Mouse (Mus musculus): ENCODE results near the gene B4galt3.

- no peak for TF ChIP-seq CTCF (IDR thresholded peaks at IDR 0.05; ENCODE audit: control insufficient read depth, insufficient read depth, insufficient replicate concordance, low read depth, low read length)
- TF ChIP-seq POLR2A (IDR thresholded peaks at IDR 0.05; ENCODE audit: control insufficient read depth, low read depth, low read length) = no peak
Observed at GRCm38 (mm10) chr1:171298226-171298625, 28.1 kb downstream of the B4galt3 start.
